Mouse (Mus musculus): Measurements from ENCODE around the gene Sdk1. TPM values are rescaled to one million over a fixed set of nuclear protein-coding genes. Genes with fewer than 3 reads are reported as not detected.

The Sdk1 gene
- total and polyA plus RNA-seq, 2 experiments from 2014 or later: 0.59 to 8.4 TPM

DNA sequence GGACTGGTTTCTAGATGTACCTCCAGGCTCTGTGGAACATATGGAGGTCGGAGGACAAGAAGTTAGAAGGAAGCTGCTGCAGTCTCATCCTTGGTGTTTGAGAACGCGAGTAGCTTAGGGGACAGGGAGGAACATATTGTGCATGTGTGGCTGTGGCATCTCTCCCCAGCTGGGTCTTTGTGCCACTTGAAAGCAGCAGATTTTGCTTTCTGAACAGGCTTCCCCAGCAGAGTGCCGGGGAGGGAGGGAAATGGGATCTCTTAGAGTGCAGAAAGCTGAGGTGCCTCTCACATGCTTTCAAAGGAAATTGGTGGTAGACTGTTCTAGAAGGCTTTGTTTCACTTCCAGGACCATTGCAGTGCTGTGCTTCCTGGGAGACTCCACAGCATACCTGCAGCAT is 820.5 kb downstream of the Sdk1 start:
- TF ChIP-seq EP300 (IDR thresholded peaks at IDR 0.05; ENCODE audit: low read depth) (no peak), CTCF (IDR thresholded peaks at IDR 0.05; ENCODE audit: low read depth) (no peak)
- H3K4me1 ChIP-seq (ENCODE audit: control insufficient read depth, insufficient read depth): no peaks in the 10 kb centered on the region
- no peak overlapping the region for H3K9ac ChIP-seq (replicated peaks; ENCODE audit: low read depth, low read length)
- H3K36me3 ChIP-seq (replicated peaks; ENCODE audit: control insufficient read depth, insufficient read depth, low read length): no peaks in the 10 kb centered on the region
- H3K4me3 ChIP-seq (ENCODE audit: low read depth, low read length): no peak overlapping the region
- ATAC-seq (ENCODE audit: insufficient read depth, low read depth): no peak
- no peaks in the 10 kb centered on the region; the same call in 1 of the 2 replicates for H3K9me3 ChIP-seq (replicated peaks; ENCODE audit: control insufficient read depth, low read length)
- WGBS: 80% methylated on average over 4 of the region's 4 CpGs
- DNase-seq (ENCODE audit: low spot score): no peak
- H3K4me2 ChIP-seq (ENCODE audit: low read depth, low read length): no peak overlapping the region
- H3K27me3 ChIP-seq (ENCODE audit: control insufficient read depth, insufficient read depth, low read length): no peaks in the 10 kb centered on the region
- H3K27ac ChIP-seq (ENCODE audit: low read depth): no peak overlapping the region

DNA sequence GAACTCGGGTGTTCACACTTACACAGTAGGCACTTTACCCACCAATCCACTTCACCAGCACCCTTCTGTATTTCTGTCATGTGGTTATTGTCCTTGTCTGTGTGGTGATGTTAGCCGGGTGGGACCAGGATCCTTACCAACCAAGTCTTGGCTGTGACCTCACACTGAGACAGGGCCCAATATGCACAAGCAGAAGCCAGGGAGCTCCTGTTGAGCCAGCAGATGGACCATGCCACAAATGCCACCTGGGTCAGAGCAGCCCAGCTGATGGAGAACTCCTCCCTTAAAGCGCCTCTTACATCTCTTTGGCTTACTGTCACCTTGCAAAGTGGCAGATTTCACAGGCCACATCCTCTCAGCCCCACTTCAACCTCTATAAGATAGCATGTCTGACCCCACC is 830.0 kb downstream of the Sdk1 start:
- no peaks in the 10 kb centered on the region; the same call in 1 of the 2 replicates for H3K9me3 ChIP-seq (replicated peaks; ENCODE audit: control insufficient read depth, low read length)
- DNase-seq (ENCODE audit: low spot score) (no peak), ATAC-seq (ENCODE audit: insufficient read depth, low read depth) (no peak)
- peaks cover 2% of the 10 kb centered on the region; the same call in 1 of the 2 replicates for H3K4me1 ChIP-seq (ENCODE audit: control insufficient read depth, insufficient read depth)
- TF ChIP-seq EP300 (IDR thresholded peaks at IDR 0.05; ENCODE audit: low read depth): no peak
- TF ChIP-seq CTCF (IDR thresholded peaks at IDR 0.05; ENCODE audit: low read depth): no peak
- H3K4me2 ChIP-seq (ENCODE audit: low read depth, low read length): no peak overlapping the region
- H3K4me3 ChIP-seq (ENCODE audit: low read depth, low read length): no peak overlapping the region
- no peak overlapping the region for H3K27ac ChIP-seq (ENCODE audit: low read depth)
- no peak overlapping the region for H3K9ac ChIP-seq (replicated peaks; ENCODE audit: low read depth, low read length)
- no peaks in the 10 kb centered on the region for H3K27me3 ChIP-seq (ENCODE audit: control insufficient read depth, insufficient read depth, low read length)
- H3K36me3 ChIP-seq (replicated peaks; ENCODE audit: control insufficient read depth, insufficient read depth, low read length): no peaks in the 10 kb centered on the region
- WGBS: 95% methylated on average over 3 of the region's 3 CpGs

GRCm38 (mm10) chr5:142073901-142074300 is 832.6 kb downstream of the Sdk1 start:
- Histone ChIP-seq H3K9ac (replicated peaks; ENCODE audit: low read depth, low read length) (no peak overlapping the region), H3K4me1 (ENCODE audit: control insufficient read depth, insufficient read depth) (peaks cover 2% of the 10 kb centered on the region; the same call in 1 of the 2 replicates), H3K4me2 (ENCODE audit: low read depth, low read length) (no peak overlapping the region), H3K27me3 (ENCODE audit: control insufficient read depth, insufficient read depth, low read length) (no peaks in the 10 kb centered on the region), H3K9me3 (replicated peaks; ENCODE audit: control insufficient read depth, low read length) (no peaks in the 10 kb centered on the region; the same call in 1 of the 2 replicates), H3K27ac (ENCODE audit: low read depth) (no peak overlapping the region), H3K36me3 (replicated peaks; ENCODE audit: control insufficient read depth, insufficient read depth, low read length) (no peaks in the 10 kb centered on the region), H3K4me3 (ENCODE audit: low read depth, low read length) (no peak overlapping the region)
- no peak for TF ChIP-seq CTCF (IDR thresholded peaks at IDR 0.05; ENCODE audit: low read depth)
- no peak for TF ChIP-seq EP300 (IDR thresholded peaks at IDR 0.05; ENCODE audit: low read depth)
- WGBS: 88% methylated on average over 3 of the region's 3 CpGs
- no peak for ATAC-seq (ENCODE audit: insufficient read depth, low read depth)
- no peak for DNase-seq (ENCODE audit: low spot score)

DNA sequence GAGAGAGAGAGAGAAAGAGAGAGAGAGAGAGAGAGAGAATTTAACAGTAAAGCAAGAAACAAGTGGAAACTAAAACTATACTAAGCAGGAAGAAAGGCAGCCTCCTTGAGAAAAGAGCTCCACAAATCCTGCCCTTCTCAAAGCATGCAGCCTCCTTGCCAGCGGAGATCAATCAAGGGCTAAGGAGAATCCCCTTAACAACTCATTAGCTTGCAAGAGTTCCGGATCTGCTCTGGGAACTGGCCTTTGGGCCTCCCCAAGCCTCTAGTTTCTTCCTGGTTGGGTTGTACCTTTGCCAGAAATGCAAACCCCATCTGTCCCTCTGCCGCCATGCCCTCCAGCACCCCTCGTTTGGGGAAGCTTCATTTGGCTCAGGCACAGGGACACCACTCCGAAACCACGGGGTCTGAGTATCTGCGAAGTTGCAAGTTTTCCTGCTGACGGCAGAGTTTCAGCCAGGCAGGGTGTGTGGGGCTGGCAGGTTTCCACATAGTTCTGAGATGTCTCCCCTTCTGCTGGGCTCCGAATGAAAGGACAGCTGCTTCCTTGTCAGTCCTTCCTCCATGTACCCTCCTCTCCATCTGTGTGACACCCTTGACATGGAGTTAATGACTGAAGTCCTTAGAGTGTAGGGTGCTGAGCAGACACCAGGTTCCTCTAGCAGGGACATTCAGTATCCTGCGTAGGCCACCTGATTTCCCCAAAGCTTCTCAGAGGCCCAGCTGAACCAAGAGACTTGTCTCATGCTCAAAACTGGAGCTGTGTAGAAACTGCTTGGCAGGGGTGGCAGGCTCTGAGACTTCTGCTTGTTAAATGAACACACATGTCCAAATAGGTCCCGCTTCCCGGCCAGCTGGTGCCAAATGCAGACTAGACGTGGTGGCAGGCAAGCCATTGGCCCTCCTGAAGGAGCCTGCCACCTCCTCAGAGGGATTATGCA is 833.5 kb downstream of the Sdk1 start:
- no peak for ATAC-seq (ENCODE audit: insufficient read depth, low read depth)

GRCm38 (mm10) chr5:142080661-142081060 is 839.4 kb downstream of the Sdk1 start:
- DNase-seq (ENCODE audit: low spot score) (no peak), ATAC-seq (ENCODE audit: insufficient read depth, low read depth) (no peak)
- Histone ChIP-seq H3K27me3 (ENCODE audit: control insufficient read depth, insufficient read depth, low read length) (no peaks in the 10 kb centered on the region), H3K9me3 (replicated peaks; ENCODE audit: control insufficient read depth, low read length) (no peaks in the 10 kb centered on the region), H3K4me1 (ENCODE audit: control insufficient read depth, insufficient read depth) (no peaks in the 10 kb centered on the region), H3K27ac (ENCODE audit: low read depth) (no peak overlapping the region), H3K4me3 (ENCODE audit: low read depth, low read length) (no peak overlapping the region), H3K9ac (replicated peaks; ENCODE audit: low read depth, low read length) (no peak overlapping the region), H3K36me3 (replicated peaks; ENCODE audit: control insufficient read depth, insufficient read depth, low read length) (no peaks in the 10 kb centered on the region), H3K4me2 (ENCODE audit: low read depth, low read length) (no peak overlapping the region)
- TF ChIP-seq EP300 (IDR thresholded peaks at IDR 0.05; ENCODE audit: low read depth): no peak
- no peak for TF ChIP-seq CTCF (IDR thresholded peaks at IDR 0.05; ENCODE audit: low read depth)
- WGBS: 96% methylated on average over 3 of the region's 3 CpGs

More for the DNA sequence above, 833.5 kb downstream of the Sdk1 start:
- no peak for TF ChIP-seq CTCF (IDR thresholded peaks at IDR 0.05; ENCODE audit: low read depth)
- no peak for TF ChIP-seq EP300 (IDR thresholded peaks at IDR 0.05; ENCODE audit: low read depth)
- Histone ChIP-seq H3K27me3 (ENCODE audit: control insufficient read depth, insufficient read depth, low read length) (no peaks in the 10 kb centered on the region), H3K9me3 (replicated peaks; ENCODE audit: control insufficient read depth, low read length) (no peaks in the 10 kb centered on the region; the same call in 1 of the 2 replicates), H3K36me3 (replicated peaks; ENCODE audit: control insufficient read depth, insufficient read depth, low read length) (no peaks in the 10 kb centered on the region), H3K4me2 (ENCODE audit: low read depth, low read length) (no peak overlapping the region), H3K27ac (ENCODE audit: low read depth) (no peak overlapping the region), H3K9ac (replicated peaks; ENCODE audit: low read depth, low read length) (no peak overlapping the region), H3K4me3 (ENCODE audit: low read depth, low read length) (no peak overlapping the region), H3K4me1 (ENCODE audit: control insufficient read depth, insufficient read depth) (peaks cover 2% of the 10 kb centered on the region; the same call in 1 of the 2 replicates)
- WGBS: 40% methylated on average over 13 of the region's 13 CpGs
- no peak for DNase-seq (ENCODE audit: low spot score)

All from heart, postnatal 0 days (tissue).